Mouse (Mus musculus) lung, adult 2 months (tissue): ENCODE measurements at regions not wholly inside any gene's neighbourhood (a gene's known extent, or its start where the extent isn't known, plus 50 kb on each side); places are given as distances from the start of the nearest gene placed in this dataset.
A peak's percentile ranks its signal among the peaks of the same experiment; 100 is the strongest.

Source experiments
- DNase-seq: peaks from one replicate; pipeline ENCODE4 v3.0.0; 2022
- H3K4me1 ChIP-seq: fragments of 200-500 bp; 2 replicates; pipeline ENCODE4 v1.6.1; 2011; ENCODE audit warnings: low read length; ENCODE audit not compliant: control insufficient read depth, insufficient read depth
- H3K4me3 ChIP-seq: fragments of 200-500 bp; replicated peaks from 2 replicates; pipeline ENCODE3; 2011; ENCODE audit warnings: low read depth, mild to moderate bottlenecking, control low read depth, low read length; ENCODE audit errors: extremely low read depth
- CTCF ChIP-seq: fragments of 200-500 bp; IDR thresholded peaks from 2 replicates; pipeline ENCODE4 v1.5.1; 2011; ENCODE audit warnings: mild to moderate bottlenecking, low read length, control low read depth; ENCODE audit not compliant: insufficient read depth
- POLR2A ChIP-seq: fragments of 200-500 bp; IDR thresholded peaks from 2 replicates; pipeline ENCODE4 v1.6.1; 2011; ENCODE audit warnings: low read depth, mild to moderate bottlenecking, control low read depth, low read length, borderline replicate concordance; ENCODE audit errors: extremely low read depth
- WGBS: fragments of 180-500 bp; shearing (Covaris S2); methylation state at CpG from one replicate; pipeline ENCODE4 v1.1.7; 2018; 5-methylcytosine and 5-hydroxymethylcytosine counted together

- H3K4me1 ChIP-seq, result no peaks in the 10 kb centered on the region
- no peak for TF ChIP-seq CTCF
- WGBS, result 80% methylated on average over 3 of the region's 3 CpGs
- no peak overlapping the region for H3K4me3 ChIP-seq
- DNase-seq, result no peak
These were observed 238.9 kb downstream of the Rad51ap2 start for GRCm38 (mm10) chr12:11694797-11695196.

- TF ChIP-seq CTCF (no peak), POLR2A (no peak)
- DNase-seq, result no peak
- no peaks in the 10 kb centered on the region for H3K4me1 ChIP-seq
- 71% methylated on average over 2 of the region's 2 CpGs for whole genome bisulfite sequencing
- H3K4me3 ChIP-seq, result no peak overlapping the region
These were observed 253.2 kb downstream of the Rad51ap2 start for GRCm38 (mm10) chr12:11708879-11709602.

DNA sequence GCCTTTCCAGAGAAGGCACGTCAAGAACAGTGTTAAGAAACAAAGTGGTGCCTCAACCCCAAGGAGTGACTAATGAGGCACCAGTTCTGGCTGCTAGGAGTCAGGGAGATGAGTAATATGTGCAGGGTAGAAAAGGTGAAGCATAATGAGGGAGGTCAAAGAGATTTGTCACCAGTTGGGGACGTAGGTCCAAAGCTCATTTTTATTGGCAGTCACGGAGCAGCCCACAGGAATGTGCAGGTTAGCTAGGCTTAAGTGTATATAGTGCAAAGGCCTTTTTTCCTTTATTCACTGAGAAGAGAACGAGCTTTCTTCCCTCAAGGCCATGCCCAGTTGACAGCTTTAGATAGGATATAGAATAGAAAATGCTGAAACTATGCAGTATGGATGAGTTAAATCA lies 261.8 kb downstream of the Rad51ap2 start:
- Histone ChIP-seq H3K4me3 (no peak overlapping the region), H3K4me1 (no peaks in the 10 kb centered on the region)
- WGBS, result 61% methylated on average over 4 of the region's 4 CpGs
- no peak for TF ChIP-seq POLR2A
- no peak for TF ChIP-seq CTCF
- no peak for DNase-seq

- Histone ChIP-seq H3K4me3 (no peak overlapping the region), H3K4me1 (no peaks in the 10 kb centered on the region)
- no peak for TF ChIP-seq CTCF
- no peak for TF ChIP-seq POLR2A
- WGBS, result 74% methylated on average over 2 of the region's 2 CpGs
- no peak for DNase-seq
These were observed 295.6 kb downstream of the Rad51ap2 start for GRCm38 (mm10) chr12:11751471-11751870.

- H3K4me3 ChIP-seq, result no peak overlapping the region
- H3K4me1 ChIP-seq, result no peaks in the 10 kb centered on the region
- TF ChIP-seq POLR2A (no peak), CTCF (no peak)
- no peak for DNase-seq
These were observed 298.5 kb downstream of the Rad51ap2 start for GRCm38 (mm10) chr12:11754184-11754907.

- no peak for DNase-seq
- TF ChIP-seq POLR2A (no peak), CTCF (no peak)
- no peaks in the 10 kb centered on the region for H3K4me1 ChIP-seq
- H3K4me3 ChIP-seq, result no peak overlapping the region
- 78% methylated on average over 2 of the region's 2 CpGs for WGBS
These were observed 346.4 kb downstream of the Rad51ap2 start for GRCm38 (mm10) chr12:11802326-11802725.

- Histone ChIP-seq H3K4me1 (no peaks in the 10 kb centered on the region), H3K4me3 (no peak overlapping the region)
- WGBS, result 70% methylated on average over 1 of the region's 1 CpGs
- TF ChIP-seq POLR2A (no peak), CTCF (no peak)
- no peak for DNase-seq
These were observed 347.3 kb downstream of the Rad51ap2 start for GRCm38 (mm10) chr12:11803162-11803561.

DNA sequence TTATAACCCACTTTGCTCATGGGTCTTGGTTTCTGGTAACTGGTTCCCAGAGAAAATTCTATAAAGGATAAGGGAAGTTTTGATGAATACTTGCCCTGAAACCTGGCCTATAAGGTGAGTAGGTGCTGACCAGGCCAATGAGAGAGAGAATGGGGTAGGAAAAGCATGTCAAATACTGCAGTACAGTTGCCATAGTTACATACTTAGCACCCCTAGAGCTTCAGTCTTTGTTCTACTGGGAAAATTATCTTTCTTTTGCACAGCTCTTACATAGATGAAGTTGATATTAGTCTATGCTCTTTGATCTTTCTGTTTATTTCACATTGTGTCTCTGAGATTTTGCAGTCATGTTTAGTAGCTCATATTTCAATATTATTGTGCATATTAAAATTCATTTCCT lies 373.8 kb downstream of the Rad51ap2 start:
- Histone ChIP-seq H3K4me3 (no peak overlapping the region), H3K4me1 (no peaks in the 10 kb centered on the region)
- TF ChIP-seq CTCF, result no peak
- no peak for TF ChIP-seq POLR2A
- DNase-seq, result no peak

DNA sequence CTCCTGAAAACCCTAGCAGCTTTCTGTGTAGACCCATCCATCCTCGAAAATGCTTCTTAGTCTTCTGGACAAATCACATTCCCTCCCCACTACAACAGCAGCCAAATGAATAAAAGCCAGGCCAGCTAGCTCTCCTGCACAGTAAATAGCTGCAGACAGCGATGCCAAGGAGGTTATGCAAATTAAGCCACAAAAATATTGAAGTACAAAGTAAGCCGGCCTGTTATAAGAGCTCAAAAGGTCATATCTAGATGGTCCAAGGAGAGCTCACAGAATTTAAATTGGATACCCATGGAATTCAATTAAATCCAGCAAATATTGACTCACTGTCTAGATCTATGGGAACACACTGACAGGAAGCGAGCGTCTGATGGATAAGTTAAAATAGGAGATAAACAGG lies 375.4 kb downstream of the Rad51ap2 start:
- no peak for DNase-seq
- TF ChIP-seq POLR2A (no peak), CTCF (no peak)
- WGBS, result 55% methylated on average over 5 of the region's 5 CpGs
- H3K4me1 ChIP-seq, result no peaks in the 10 kb centered on the region
- H3K4me3 ChIP-seq, result no peak overlapping the region

- 39% methylated on average over 3 of the region's 3 CpGs for WGBS
- TF ChIP-seq POLR2A (no peak), CTCF (0 out of 2 replicates have a peak, but pooled peaks have one; percentile 12)
These were observed 382.1 kb downstream of the Rad51ap2 start for GRCm38 (mm10) chr12:11837819-11838472.

More at GRCm38 (mm10) chr12:11837819-11838472, 382.1 kb downstream of the Rad51ap2 start:
- no peaks in the 10 kb centered on the region for H3K4me1 ChIP-seq
- no peak overlapping the region for H3K4me3 ChIP-seq
- DNase-seq, result peak; percentile 2
